Mouse (Mus musculus) liver, embryonic 14.5 days (tissue): ENCODE results near the gene Med19.

Experiments
- CTCF ChIP-seq: IDR thresholded peaks from 2 replicates; pipeline ENCODE4 v1.5.1; 2016; ENCODE audit warnings: antibody characterized with exemption, low read depth, control low read depth
- EP300 ChIP-seq: IDR thresholded peaks from 2 replicates; pipeline ENCODE4 v1.6.1; 2016; ENCODE audit warnings: antibody characterized with exemption, low read depth

DNA sequence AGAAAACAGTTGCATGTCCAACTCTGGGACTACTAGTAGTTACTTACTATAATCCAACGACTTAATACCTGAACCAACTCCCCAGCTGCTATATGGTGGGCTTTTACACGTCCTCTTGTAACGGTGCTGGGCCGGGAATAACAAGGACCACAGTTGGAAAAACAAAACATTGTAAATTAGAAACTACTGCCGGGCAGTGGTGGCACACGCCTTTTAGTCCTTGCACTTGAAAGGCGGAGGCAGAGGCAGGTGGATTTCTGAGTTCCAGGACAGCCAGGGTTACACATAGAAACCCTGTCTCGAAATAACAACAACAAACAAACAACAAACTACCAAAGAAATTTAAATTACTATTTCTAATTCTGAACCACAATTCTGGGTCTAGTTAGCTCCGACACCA lies 48.5 kb downstream of the Med19 start:
- TF ChIP-seq CTCF (no peak), EP300 (no peak)
